Mouse (Mus musculus) C2C12 (cell line): ENCODE data around the gene Hsp90ab1.

Source experiments
- CEBPB ChIP-seq: IDR thresholded peaks from one replicate; pipeline ENCODE4 v1.6.1; 2011; ENCODE audit warnings: low read depth, mild to moderate bottlenecking, control low read depth, moderate library complexity
- CTCF ChIP-seq: IDR thresholded peaks from one replicate; pipeline ENCODE4 v1.5.1; 2011; ENCODE audit not compliant: control insufficient read depth, insufficient read depth, insufficient read length
- MAX ChIP-seq: IDR thresholded peaks from one replicate; pipeline ENCODE4 v1.6.1; 2011; ENCODE audit warnings: mild to moderate bottlenecking, control low read depth
- MYOD1 ChIP-seq: IDR thresholded peaks from one replicate; pipeline ENCODE4 v1.6.1; 2011; ENCODE audit warnings: low read depth; ENCODE audit not compliant: control insufficient read depth, insufficient read length
- MYOG ChIP-seq: IDR thresholded peaks from one replicate; pipeline ENCODE4 v1.6.1; 2011; ENCODE audit not compliant: control insufficient read depth, insufficient read length; ENCODE audit errors: extremely low read depth
- USF1 ChIP-seq: IDR thresholded peaks from one replicate; pipeline ENCODE4 v1.6.1; 2011; ENCODE audit warnings: low read depth, mild to moderate bottlenecking, control low read depth, moderate library complexity

DNA sequence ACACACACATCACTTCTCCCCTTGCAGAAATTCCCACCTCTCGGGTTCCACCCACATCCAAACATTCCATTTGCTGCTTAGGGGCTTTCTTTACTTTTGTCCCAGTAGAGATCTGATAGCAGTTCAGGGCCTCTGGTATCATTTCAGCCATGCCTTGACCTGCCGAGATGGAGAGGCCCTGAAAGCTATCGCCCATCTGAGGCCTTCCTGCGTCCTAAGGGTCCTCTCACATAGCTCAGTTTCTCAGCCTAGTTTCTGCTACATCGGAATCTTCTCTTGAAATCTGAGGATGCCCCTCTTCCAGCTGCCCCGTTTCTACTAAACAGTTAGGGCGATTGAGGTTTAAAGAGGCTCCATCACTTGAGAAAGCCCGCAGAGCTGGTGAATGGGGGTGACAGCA lies 21.1 kb upstream of the Hsp90ab1 start:
- TF ChIP-seq CTCF: no peak
- TF ChIP-seq USF1: no peak
- no peak for TF ChIP-seq CEBPB
- no peak for TF ChIP-seq MYOD1
- no peak for TF ChIP-seq MAX
- TF ChIP-seq MYOG: no peak
